19 mouse cellular contexts compared by ENCODE assay signal in the genomic region with DNA sequence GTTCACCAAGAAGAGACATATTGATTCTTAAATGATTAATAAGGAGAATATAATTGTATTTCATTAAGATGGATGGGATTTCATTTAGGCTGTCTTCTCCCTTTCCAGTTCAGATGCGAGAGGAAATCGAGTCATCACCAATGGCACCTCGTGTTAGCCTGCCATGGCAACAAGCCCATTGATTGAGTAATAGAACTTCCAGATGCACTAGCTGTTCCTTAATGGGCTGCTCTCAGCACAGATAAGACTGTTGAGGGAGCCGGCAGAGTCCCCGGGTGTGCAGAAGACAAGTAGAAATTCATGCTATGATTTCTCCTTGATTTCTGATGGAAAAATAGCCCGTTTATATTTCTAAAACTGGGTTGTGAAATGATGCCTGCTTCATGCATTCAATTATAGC.
DNase-seq lines count a peak whose midpoint lies in the region; ATAC-seq and TF ChIP-seq lines count a peak whose summit lies in the region.
"Had no signal": no experiment of that assay in that cellular context is flagged by ENCODE, and none has a peak within 500 bp of the region (broad histone marks: within the 10 kb centered on the region; RNA-seq: fewer than 3 reads in every experiment).

No protein-coding gene starts in this region.

- no peak overlapping the region for H3K9ac ChIP-seq in forebrain, postnatal 0 days
- H3K9ac ChIP-seq in forebrain, embryonic 13.5 days, result no peak overlapping the region
- no peak overlapping the region for H3K9ac ChIP-seq in hindbrain, embryonic 13.5 days
- H3K9ac ChIP-seq in hindbrain, postnatal 0 days (replicated peaks; ENCODE audit: low read length), result no peak overlapping the region
- H3K9ac ChIP-seq in midbrain, postnatal 0 days (replicated peaks; ENCODE audit: low read length, poor library complexity, severe bottlenecking), result no peak overlapping the region
- H3K9ac ChIP-seq in midbrain, embryonic 11.5 days (ENCODE audit: low read length), result no peak overlapping the region
- H3K9ac ChIP-seq: stomach, embryonic 15.5 days had no signal

- 77% methylated on average over 6 of the region's 6 CpGs for WGBS in forebrain, postnatal 0 days
- WGBS in forebrain, embryonic 13.5 days, result 80% methylated on average over 6 of the region's 6 CpGs
- WGBS in hindbrain, embryonic 13.5 days, result 71% methylated on average over 6 of the region's 6 CpGs
- 71% methylated on average over 6 of the region's 6 CpGs for WGBS in hindbrain, postnatal 0 days
- 72% methylated on average over 6 of the region's 6 CpGs for WGBS in midbrain, postnatal 0 days
- 87% methylated on average over 6 of the region's 6 CpGs for WGBS in midbrain, embryonic 11.5 days

- no peak overlapping the region for H3K4me3 ChIP-seq in forebrain, postnatal 0 days (ENCODE audit: low read depth, low read length)
- no peak overlapping the region for H3K4me3 ChIP-seq in forebrain, embryonic 13.5 days
- no peak overlapping the region for H3K4me3 ChIP-seq in hindbrain, embryonic 13.5 days
- no peak overlapping the region for H3K4me3 ChIP-seq in hindbrain, postnatal 0 days (ENCODE audit: low read length)
- H3K4me3 ChIP-seq in midbrain, postnatal 0 days (ENCODE audit: low read depth, low read length), result no peak overlapping the region
- H3K4me3 ChIP-seq in midbrain, embryonic 11.5 days (ENCODE audit: low read depth, low read length), result no peak overlapping the region
- H3K4me3 ChIP-seq: layer of hippocampus, adult 2 months; midbrain, embryonic 10.5 days; myocyte; stomach, embryonic 15.5 days had no signal

- H3K4me2 ChIP-seq in forebrain, postnatal 0 days (ENCODE audit: low read depth), result no peak overlapping the region
- no peak overlapping the region for H3K4me2 ChIP-seq in forebrain, embryonic 13.5 days
- no peak overlapping the region for H3K4me2 ChIP-seq in hindbrain, embryonic 13.5 days
- H3K4me2 ChIP-seq in hindbrain, postnatal 0 days (ENCODE audit: low read depth, low read length), result no peak overlapping the region
- no peak overlapping the region for H3K4me2 ChIP-seq in midbrain, postnatal 0 days (ENCODE audit: low read depth, low read length, poor library complexity, severe bottlenecking)
- no peak overlapping the region for H3K4me2 ChIP-seq in midbrain, embryonic 11.5 days
- H3K4me2 ChIP-seq: stomach, embryonic 15.5 days had no signal

- no peaks in the 10 kb centered on the region for H3K4me1 ChIP-seq in forebrain, postnatal 0 days (ENCODE audit: insufficient read depth)
- no peaks in the 10 kb centered on the region for H3K4me1 ChIP-seq in forebrain, embryonic 13.5 days
- H3K4me1 ChIP-seq in hindbrain, embryonic 13.5 days (replicated peaks), result peaks cover 5% of the 10 kb centered on the region; the same call in 1 of the 2 replicates
- no peaks in the 10 kb centered on the region for H3K4me1 ChIP-seq in hindbrain, postnatal 0 days (ENCODE audit: insufficient read depth, low read length)
- no peaks in the 10 kb centered on the region for H3K4me1 ChIP-seq in midbrain, postnatal 0 days (ENCODE audit: insufficient read depth, low read length)
- H3K4me1 ChIP-seq in midbrain, embryonic 11.5 days (ENCODE audit: control insufficient read depth, insufficient read depth, low read length), result no peaks in the 10 kb centered on the region
- H3K4me1 ChIP-seq: midbrain, embryonic 10.5 days; stomach, embryonic 15.5 days had no signal

- no peak overlapping the region for H3K27ac ChIP-seq in forebrain, postnatal 0 days (ENCODE audit: low read depth, low read length)
- no peak overlapping the region for H3K27ac ChIP-seq in forebrain, embryonic 13.5 days
- H3K27ac ChIP-seq in hindbrain, embryonic 13.5 days, result peak overlapping the region; percentile 5; the same call in 1 of the 2 replicates
- no peak overlapping the region for H3K27ac ChIP-seq in hindbrain, postnatal 0 days
- H3K27ac ChIP-seq in midbrain, postnatal 0 days (ENCODE audit: low read depth, low read length), result no peak overlapping the region
- H3K27ac ChIP-seq in midbrain, embryonic 11.5 days (ENCODE audit: low read depth, low read length), result no peak overlapping the region
- H3K27ac ChIP-seq: layer of hippocampus, adult 2 months; midbrain, embryonic 10.5 days; stomach, embryonic 15.5 days had no signal

- H3K9me3 ChIP-seq in forebrain, postnatal 0 days (ENCODE audit: low read length), result no peaks in the 10 kb centered on the region
- no peaks in the 10 kb centered on the region for H3K9me3 ChIP-seq in forebrain, embryonic 13.5 days (replicated peaks)
- no peaks in the 10 kb centered on the region for H3K9me3 ChIP-seq in hindbrain, embryonic 13.5 days
- H3K9me3 ChIP-seq in hindbrain, postnatal 0 days (ENCODE audit: low read length), result no peaks in the 10 kb centered on the region
- H3K9me3 ChIP-seq in midbrain, postnatal 0 days (ENCODE audit: low read length), result no peaks in the 10 kb centered on the region
- H3K9me3 ChIP-seq in midbrain, embryonic 11.5 days (ENCODE audit: control insufficient read depth, low read length), result no peaks in the 10 kb centered on the region
- H3K9me3 ChIP-seq: midbrain, embryonic 10.5 days; stomach, embryonic 15.5 days had no signal

- no peaks in the 10 kb centered on the region for H3K36me3 ChIP-seq in forebrain, postnatal 0 days (ENCODE audit: insufficient read depth)
- H3K36me3 ChIP-seq in forebrain, embryonic 13.5 days (ENCODE audit: poor library complexity, severe bottlenecking), result no peaks in the 10 kb centered on the region
- no peaks in the 10 kb centered on the region for H3K36me3 ChIP-seq in hindbrain, embryonic 13.5 days
- no peaks in the 10 kb centered on the region for H3K36me3 ChIP-seq in hindbrain, postnatal 0 days (ENCODE audit: insufficient read depth, low read length)
- no peaks in the 10 kb centered on the region for H3K36me3 ChIP-seq in midbrain, postnatal 0 days (ENCODE audit: insufficient read depth, low read length)
- no peaks in the 10 kb centered on the region for H3K36me3 ChIP-seq in midbrain, embryonic 11.5 days (ENCODE audit: control insufficient read depth, insufficient read depth, low read length)
- H3K36me3 ChIP-seq: midbrain, embryonic 10.5 days; stomach, embryonic 15.5 days had no signal

- peak; percentile 81 for ATAC-seq in forebrain, postnatal 0 days
- no peak for ATAC-seq in forebrain, embryonic 13.5 days
- ATAC-seq in hindbrain, embryonic 13.5 days (ENCODE audit: low FRiP score), result peak; percentile 71
- no peak for ATAC-seq in hindbrain, postnatal 0 days
- ATAC-seq in midbrain, postnatal 0 days (ENCODE audit: low FRiP score), result no peak
- ATAC-seq in midbrain, embryonic 11.5 days (ENCODE audit: low FRiP score), result no peak
- ATAC-seq: CD4-positive, CD25-positive, alpha-beta regulatory T cell, adult 4 months; forebrain, embryonic 14.5 days; intestine, embryonic 16.5 days had no signal

- DNase-seq in forebrain, postnatal 0 days, result peak; percentile 22
- DNase-seq in hindbrain, postnatal 0 days (ENCODE audit: low spot score), result no peak
- DNase-seq in midbrain, postnatal 0 days (ENCODE audit: low spot score), result peak; percentile 24
- no peak for DNase-seq in midbrain, embryonic 11.5 days (ENCODE audit: low spot score, missing footprints)
- DNase-seq in natural killer cell, adult 2 months (ENCODE audit: low spot score in 2 of 2), result no peak
- DNase-seq: adrenal gland, adult 2 months; cerebellum, adult 8-10 months; kidney, postnatal 25 days; thymus, adult 2 months; thymus, postnatal 4 days had no signal

- TF ChIP-seq CTCF in forebrain, postnatal 0 days (IDR thresholded peaks at IDR 0.05; ENCODE audit: low read depth), result no peak
- no peak for TF ChIP-seq CTCF in hindbrain, postnatal 0 days (IDR thresholded peaks at IDR 0.05; ENCODE audit: low read depth)
- no peak for TF ChIP-seq CTCF in midbrain, postnatal 0 days (IDR thresholded peaks at IDR 0.05)

- no peaks in the 10 kb centered on the region for H3K27me3 ChIP-seq in forebrain, postnatal 0 days (ENCODE audit: insufficient read depth, low read length)
- H3K27me3 ChIP-seq in forebrain, embryonic 13.5 days, result no peaks in the 10 kb centered on the region
- H3K27me3 ChIP-seq in hindbrain, embryonic 13.5 days, result no peaks in the 10 kb centered on the region
- H3K27me3 ChIP-seq in hindbrain, postnatal 0 days (ENCODE audit: insufficient read depth, low read length), result no peaks in the 10 kb centered on the region
- H3K27me3 ChIP-seq in midbrain, postnatal 0 days (ENCODE audit: insufficient read depth, low read length), result no peaks in the 10 kb centered on the region
- H3K27me3 ChIP-seq in midbrain, embryonic 11.5 days (ENCODE audit: control insufficient read depth, insufficient read depth, low read length), result no peaks in the 10 kb centered on the region
- H3K27me3 ChIP-seq: stomach, embryonic 15.5 days had no signal

Comparison
In these comparisons a context has a peak if more than half of its experiments do, and no peak if none do; other contexts are left out.
1. ATAC-seq: peak in forebrain, postnatal 0 days (single experiment) and hindbrain, embryonic 13.5 days (single experiment); none in forebrain, embryonic 13.5 days (single experiment), hindbrain, postnatal 0 days (single experiment), midbrain, postnatal 0 days (single experiment) and midbrain, embryonic 11.5 days (single experiment).
2. DNase-seq: peak in forebrain, postnatal 0 days (single experiment) and midbrain, postnatal 0 days (single experiment); none in hindbrain, postnatal 0 days (single experiment), midbrain, embryonic 11.5 days (single experiment) and natural killer cell, adult 2 months (0 of 2).